Mouse (Mus musculus): Measurements from ENCODE around the gene Sptbn4. TPM values are rescaled to one million over a fixed set of nuclear protein-coding genes. Genes with fewer than 3 reads are reported as not detected.

The Sptbn4 gene
- polyA plus RNA-seq, 1 experiment from 2014 or later, result 0.28 TPM

DNA sequence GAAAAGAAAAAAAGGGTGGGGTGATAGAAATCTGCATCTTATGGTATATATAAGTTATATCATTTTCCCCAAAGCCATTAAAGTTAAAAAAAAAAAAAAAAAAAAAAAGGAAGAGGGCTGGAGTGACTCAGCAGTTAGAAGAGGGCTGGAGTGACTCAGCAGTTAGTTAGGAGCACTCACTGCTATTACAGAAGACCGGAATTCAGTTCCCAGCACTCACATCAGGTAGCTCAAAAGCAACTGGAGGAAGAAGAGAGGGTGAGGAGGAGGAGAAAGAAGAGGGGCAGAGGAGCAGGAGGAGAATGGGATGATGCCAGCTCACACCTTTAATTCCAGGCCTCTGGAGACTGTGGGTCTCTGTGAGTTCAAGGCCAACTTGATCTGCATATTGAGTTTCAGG lies 64.3 kb downstream of the Sptbn4 start:
- Histone ChIP-seq H3K4me2 (ENCODE audit: low read depth, low read length) (no peak overlapping the region), H3K27me3 (ENCODE audit: control insufficient read depth, insufficient read depth, low read length) (no peaks in the 10 kb centered on the region), H3K4me1 (ENCODE audit: control insufficient read depth, insufficient read depth, low read length) (no peaks in the 10 kb centered on the region), H3K27ac (replicated peaks; ENCODE audit: low read depth, low read length) (no peak overlapping the region), H3K9ac (replicated peaks; ENCODE audit: low read length) (no peak overlapping the region), H3K36me3 (replicated peaks; ENCODE audit: control insufficient read depth, insufficient read depth, low read depth, low read length) (no peaks in the 10 kb centered on the region), H3K4me3 (ENCODE audit: low read depth, low read length) (no peak overlapping the region), H3K9me3 (replicated peaks; ENCODE audit: control insufficient read depth, low read length) (no peaks in the 10 kb centered on the region)
- ATAC-seq (replicated peaks; ENCODE audit: insufficient number of reproducible peaks, low FRiP score, low TSS enrichment, low read depth) (no peak), DNase-seq (ENCODE audit: low spot score) (no peak)
- 83% methylated on average over 1 of the region's 1 CpGs for WGBS

DNA sequence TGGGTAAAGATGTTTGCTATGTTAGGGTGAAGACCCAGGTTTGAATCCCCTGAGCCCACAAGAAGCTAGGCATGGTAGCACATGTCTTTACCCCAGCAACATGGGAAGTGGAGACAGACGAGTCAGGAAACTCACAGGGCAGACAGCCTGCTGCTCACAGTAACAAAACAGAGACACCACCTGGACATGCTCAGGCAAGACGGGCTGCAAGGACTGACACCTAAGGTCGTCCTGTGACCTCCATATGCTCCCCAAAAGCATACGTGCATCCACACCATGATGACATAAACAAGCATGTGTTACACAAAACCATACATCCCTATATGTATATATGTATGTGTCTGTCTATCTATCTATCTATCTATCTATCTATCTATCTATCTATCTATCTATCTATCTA lies 65.9 kb downstream of the Sptbn4 start:
- WGBS, result 55% methylated on average over 4 of the region's 4 CpGs
- H3K27me3 ChIP-seq (ENCODE audit: control insufficient read depth, insufficient read depth, low read length), result peaks cover 2% of the 10 kb centered on the region; the same call in 1 of the 2 replicates

DNA sequence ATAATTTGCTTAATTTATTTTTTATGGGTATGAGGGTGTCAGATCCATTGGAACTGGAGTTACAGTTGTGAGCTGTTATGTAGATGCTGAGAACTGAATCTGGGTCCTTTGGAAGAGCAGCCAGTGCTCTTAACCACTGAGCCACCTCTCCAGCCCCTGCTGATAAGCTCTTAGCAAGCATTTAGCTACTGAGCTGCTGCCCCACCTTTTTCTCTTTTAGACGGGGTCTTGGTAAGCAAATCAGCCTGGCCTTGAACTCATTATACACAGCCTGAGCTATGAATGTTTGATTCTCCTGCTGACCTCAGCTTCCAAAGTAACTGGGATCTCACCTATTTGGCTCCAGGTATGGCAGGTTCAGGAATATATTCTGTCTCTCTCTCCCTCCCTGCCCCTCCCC lies 66.5 kb downstream of the Sptbn4 start:
- Histone ChIP-seq H3K4me1 (ENCODE audit: control insufficient read depth, insufficient read depth, low read length) (no peaks in the 10 kb centered on the region), H3K9me3 (replicated peaks; ENCODE audit: control insufficient read depth, low read length) (no peaks in the 10 kb centered on the region), H3K4me2 (ENCODE audit: low read depth, low read length) (no peak overlapping the region), H3K36me3 (replicated peaks; ENCODE audit: control insufficient read depth, insufficient read depth, low read depth, low read length) (no peaks in the 10 kb centered on the region), H3K4me3 (ENCODE audit: low read depth, low read length) (no peak overlapping the region), H3K27me3 (ENCODE audit: control insufficient read depth, insufficient read depth, low read length) (peaks cover 6% of the 10 kb centered on the region; the same call in 1 of the 2 replicates), H3K27ac (replicated peaks; ENCODE audit: low read depth, low read length) (no peak overlapping the region), H3K9ac (replicated peaks; ENCODE audit: low read length) (no peak overlapping the region)
- ATAC-seq (replicated peaks; ENCODE audit: insufficient number of reproducible peaks, low FRiP score, low TSS enrichment, low read depth) (no peak), DNase-seq (ENCODE audit: low spot score) (no peak)
- 24% methylated on average over 1 of the region's 1 CpGs for WGBS

More for the DNA sequence above, 65.9 kb downstream of the Sptbn4 start:
- DNase-seq (ENCODE audit: low spot score), result no peak
- no peak for ATAC-seq (replicated peaks; ENCODE audit: insufficient number of reproducible peaks, low FRiP score, low TSS enrichment, low read depth)
- Histone ChIP-seq H3K4me1 (ENCODE audit: control insufficient read depth, insufficient read depth, low read length) (no peaks in the 10 kb centered on the region), H3K27ac (replicated peaks; ENCODE audit: low read depth, low read length) (no peak overlapping the region), H3K4me3 (ENCODE audit: low read depth, low read length) (no peak overlapping the region), H3K36me3 (replicated peaks; ENCODE audit: control insufficient read depth, insufficient read depth, low read depth, low read length) (no peaks in the 10 kb centered on the region), H3K9ac (replicated peaks; ENCODE audit: low read length) (no peak overlapping the region), H3K9me3 (replicated peaks; ENCODE audit: control insufficient read depth, low read length) (no peaks in the 10 kb centered on the region), H3K4me2 (ENCODE audit: low read depth, low read length) (no peak overlapping the region)

DNA sequence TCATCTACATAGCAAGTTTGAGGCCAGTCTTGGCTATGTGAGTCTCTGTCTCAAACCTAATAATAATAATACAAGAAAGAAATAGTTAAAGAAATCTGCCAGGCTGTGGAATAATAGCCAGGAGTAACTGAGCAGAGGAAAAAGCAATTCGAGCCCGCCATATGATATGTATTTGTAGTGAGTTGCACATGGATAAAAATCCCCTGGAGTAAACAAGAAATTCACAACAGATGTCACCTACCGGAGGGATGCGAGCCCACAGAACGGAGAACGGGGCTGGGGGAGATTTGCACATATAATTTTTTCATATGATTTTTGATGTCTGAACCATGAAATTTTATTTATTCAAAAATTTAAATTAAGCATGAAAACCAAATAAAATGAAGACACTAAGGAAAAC lies 67.7 kb downstream of the Sptbn4 start:
- 51% methylated on average over 6 of the region's 6 CpGs for WGBS
- Histone ChIP-seq H3K27ac (replicated peaks; ENCODE audit: low read depth, low read length) (no peak overlapping the region), H3K4me2 (ENCODE audit: low read depth, low read length) (no peak overlapping the region), H3K9me3 (replicated peaks; ENCODE audit: control insufficient read depth, low read length) (no peaks in the 10 kb centered on the region), H3K27me3 (ENCODE audit: control insufficient read depth, insufficient read depth, low read length) (peaks cover 15% of the 10 kb centered on the region), H3K4me3 (ENCODE audit: low read depth, low read length) (no peak overlapping the region), H3K9ac (replicated peaks; ENCODE audit: low read length) (no peak overlapping the region), H3K36me3 (replicated peaks; ENCODE audit: control insufficient read depth, insufficient read depth, low read depth, low read length) (no peaks in the 10 kb centered on the region), H3K4me1 (ENCODE audit: control insufficient read depth, insufficient read depth, low read length) (no peaks in the 10 kb centered on the region; the same call in 1 of the 2 replicates)
- DNase-seq (ENCODE audit: low spot score) (peak; percentile 66), ATAC-seq (replicated peaks; ENCODE audit: insufficient number of reproducible peaks, low FRiP score, low TSS enrichment, low read depth) (no peak)

- no peak for ATAC-seq (replicated peaks; ENCODE audit: insufficient number of reproducible peaks, low FRiP score, low TSS enrichment, low read depth)
- WGBS, result 22% methylated on average over 4 of the region's 4 CpGs
- peaks cover 26% of the 10 kb centered on the region for H3K27me3 ChIP-seq (ENCODE audit: control insufficient read depth, insufficient read depth, low read length)
Observed at GRCm38 (mm10) chr7:27378431-27378830, 69.1 kb downstream of the Sptbn4 start.

GRCm38 (mm10) chr7:27375274-27375673 lies 72.2 kb downstream of the Sptbn4 start:
- no peak for ATAC-seq (replicated peaks; ENCODE audit: insufficient number of reproducible peaks, low FRiP score, low TSS enrichment, low read depth)
- no peak for DNase-seq (ENCODE audit: low spot score)
- Histone ChIP-seq H3K36me3 (replicated peaks; ENCODE audit: control insufficient read depth, insufficient read depth, low read depth, low read length) (no peaks in the 10 kb centered on the region), H3K27ac (replicated peaks; ENCODE audit: low read depth, low read length) (no peak overlapping the region), H3K9me3 (replicated peaks; ENCODE audit: control insufficient read depth, low read length) (no peaks in the 10 kb centered on the region; the same call in 1 of the 2 replicates), H3K4me1 (ENCODE audit: control insufficient read depth, insufficient read depth, low read length) (no peaks in the 10 kb centered on the region; the same call in 1 of the 2 replicates), H3K9ac (replicated peaks; ENCODE audit: low read length) (peak overlapping the region; percentile 4; the same call in 1 of the 2 replicates), H3K4me2 (ENCODE audit: low read depth, low read length) (no peak overlapping the region), H3K4me3 (ENCODE audit: low read depth, low read length) (no peak overlapping the region), H3K27me3 (ENCODE audit: control insufficient read depth, insufficient read depth, low read length) (peaks cover 53% of the 10 kb centered on the region)
- WGBS, result 2% methylated on average over 22 of the region's 22 CpGs

More at GRCm38 (mm10) chr7:27378431-27378830, 69.1 kb downstream of the Sptbn4 start:
- Histone ChIP-seq H3K9me3 (replicated peaks; ENCODE audit: control insufficient read depth, low read length) (no peaks in the 10 kb centered on the region), H3K4me2 (ENCODE audit: low read depth, low read length) (no peak overlapping the region), H3K4me1 (ENCODE audit: control insufficient read depth, insufficient read depth, low read length) (no peaks in the 10 kb centered on the region; the same call in 1 of the 2 replicates), H3K27ac (replicated peaks; ENCODE audit: low read depth, low read length) (no peak overlapping the region), H3K9ac (replicated peaks; ENCODE audit: low read length) (no peak overlapping the region), H3K36me3 (replicated peaks; ENCODE audit: control insufficient read depth, insufficient read depth, low read depth, low read length) (no peaks in the 10 kb centered on the region), H3K4me3 (ENCODE audit: low read depth, low read length) (no peak overlapping the region)
- DNase-seq (ENCODE audit: low spot score), result peak; percentile 72

DNA sequence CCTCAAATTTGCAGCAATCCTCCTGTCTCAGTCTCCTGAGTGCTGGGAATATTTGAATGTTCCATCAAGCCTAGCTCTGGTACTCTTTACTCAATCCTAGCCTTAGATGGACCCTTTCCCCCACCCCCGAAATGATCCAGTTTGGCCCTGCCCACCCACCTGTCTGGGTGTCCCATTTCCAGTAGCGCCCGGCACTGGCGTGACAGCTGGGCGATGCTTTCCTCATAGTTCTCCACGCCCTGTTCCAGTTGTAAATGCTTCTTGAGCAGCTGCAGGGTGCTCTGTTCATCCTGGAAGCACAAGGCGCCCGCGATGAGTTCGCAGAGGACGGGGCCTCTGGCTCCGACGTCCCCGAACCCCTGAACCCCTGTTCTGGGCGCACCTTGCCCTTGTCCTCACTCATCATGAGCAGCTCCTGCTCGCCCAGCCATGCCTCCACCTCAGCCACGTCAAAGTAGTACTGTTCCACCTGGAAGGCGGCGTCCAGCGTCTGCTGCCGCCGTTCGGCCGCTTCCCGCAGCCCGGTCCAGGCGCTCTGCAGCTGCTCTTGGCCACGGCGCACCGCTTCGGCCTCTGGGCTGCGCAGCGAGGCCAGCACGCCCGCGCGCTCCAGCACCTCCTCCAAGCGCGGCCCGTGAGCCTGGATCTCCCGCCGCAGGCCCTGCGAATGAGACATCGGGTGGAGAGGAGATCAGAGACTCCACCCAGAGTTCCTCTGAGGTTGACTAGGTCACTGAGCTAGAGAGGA lies 75.6 kb downstream of the Sptbn4 start:
- ATAC-seq (replicated peaks; ENCODE audit: insufficient number of reproducible peaks, low FRiP score, low TSS enrichment, low read depth), result no peak
- H3K36me3 ChIP-seq (replicated peaks; ENCODE audit: control insufficient read depth, insufficient read depth, low read depth, low read length), result no peaks in the 10 kb centered on the region
- peaks cover 78% of the 10 kb centered on the region for H3K27me3 ChIP-seq (ENCODE audit: control insufficient read depth, insufficient read depth, low read length)
- peak overlapping the region; percentile 21; the same call in 1 of the 2 replicates for H3K4me2 ChIP-seq (ENCODE audit: low read depth, low read length)
- 0 out of 2 replicates have a peak overlapping the region, but pooled peaks have one; percentile 5 for H3K4me3 ChIP-seq (ENCODE audit: low read depth, low read length)
- H3K9me3 ChIP-seq (replicated peaks; ENCODE audit: control insufficient read depth, low read length), result peaks cover 3% of the 10 kb centered on the region
- peak; percentile 30 for DNase-seq (ENCODE audit: low spot score)
- 7% methylated on average over 44 of the region's 44 CpGs for WGBS
- H3K9ac ChIP-seq (replicated peaks; ENCODE audit: low read length), result peak overlapping the region; percentile 22
- no peaks in the 10 kb centered on the region; the same call in 1 of the 2 replicates for H3K4me1 ChIP-seq (ENCODE audit: control insufficient read depth, insufficient read depth, low read length)
- no peak overlapping the region for H3K27ac ChIP-seq (replicated peaks; ENCODE audit: low read depth, low read length)

GRCm38 (mm10) chr7:27369111-27369510 lies 78.4 kb downstream of the Sptbn4 start:
- no peak overlapping the region for H3K4me3 ChIP-seq (ENCODE audit: low read depth, low read length)
- no peak overlapping the region for H3K27ac ChIP-seq (replicated peaks; ENCODE audit: low read depth, low read length)
- ATAC-seq (replicated peaks; ENCODE audit: insufficient number of reproducible peaks, low FRiP score, low TSS enrichment, low read depth) (no peak), DNase-seq (ENCODE audit: low spot score) (no peak)
- 83% methylated on average over 19 of the region's 19 CpGs for WGBS
- no peaks in the 10 kb centered on the region; the same call in 1 of the 2 replicates for H3K4me1 ChIP-seq (ENCODE audit: control insufficient read depth, insufficient read depth, low read length)
- peaks cover 87% of the 10 kb centered on the region for H3K27me3 ChIP-seq (ENCODE audit: control insufficient read depth, insufficient read depth, low read length)
- no peak overlapping the region for H3K4me2 ChIP-seq (ENCODE audit: low read depth, low read length)
- peaks cover 3% of the 10 kb centered on the region for H3K9me3 ChIP-seq (replicated peaks; ENCODE audit: control insufficient read depth, low read length)
- no peaks in the 10 kb centered on the region for H3K36me3 ChIP-seq (replicated peaks; ENCODE audit: control insufficient read depth, insufficient read depth, low read depth, low read length)
- H3K9ac ChIP-seq (replicated peaks; ENCODE audit: low read length), result no peak overlapping the region
